Mouse (Mus musculus) embryo, embryonic 10.5 days (tissue): ENCODE measurements around the gene Mrpl55.

Experiments used
- DNase-seq: peaks from one replicate; pipeline ENCODE4 v3.0.0-alpha.2; 2015; ENCODE audit warnings: low spot score

The Mrpl55 gene

GRCm38 (mm10) chr11:59227604-59228121 is 25.4 kb downstream of the Mrpl55 start:
- no peak for DNase-seq

GRCm38 (mm10) chr11:59228122-59228953 is 26.1 kb downstream of the Mrpl55 start, which contains the start of gene Arf1:
TSS of gene Arf1 (minus strand) at chr11:59228270.
- peak; percentile 97 for DNase-seq

GRCm38 (mm10) chr11:59230144-59230760 is 28.0 kb downstream of the Mrpl55 start:
- DNase-seq: peak; percentile 78

- peak; percentile 9 for DNase-seq
Measured at GRCm38 (mm10) chr11:59232797-59233196, 30.5 kb downstream of the Mrpl55 start.

DNA sequence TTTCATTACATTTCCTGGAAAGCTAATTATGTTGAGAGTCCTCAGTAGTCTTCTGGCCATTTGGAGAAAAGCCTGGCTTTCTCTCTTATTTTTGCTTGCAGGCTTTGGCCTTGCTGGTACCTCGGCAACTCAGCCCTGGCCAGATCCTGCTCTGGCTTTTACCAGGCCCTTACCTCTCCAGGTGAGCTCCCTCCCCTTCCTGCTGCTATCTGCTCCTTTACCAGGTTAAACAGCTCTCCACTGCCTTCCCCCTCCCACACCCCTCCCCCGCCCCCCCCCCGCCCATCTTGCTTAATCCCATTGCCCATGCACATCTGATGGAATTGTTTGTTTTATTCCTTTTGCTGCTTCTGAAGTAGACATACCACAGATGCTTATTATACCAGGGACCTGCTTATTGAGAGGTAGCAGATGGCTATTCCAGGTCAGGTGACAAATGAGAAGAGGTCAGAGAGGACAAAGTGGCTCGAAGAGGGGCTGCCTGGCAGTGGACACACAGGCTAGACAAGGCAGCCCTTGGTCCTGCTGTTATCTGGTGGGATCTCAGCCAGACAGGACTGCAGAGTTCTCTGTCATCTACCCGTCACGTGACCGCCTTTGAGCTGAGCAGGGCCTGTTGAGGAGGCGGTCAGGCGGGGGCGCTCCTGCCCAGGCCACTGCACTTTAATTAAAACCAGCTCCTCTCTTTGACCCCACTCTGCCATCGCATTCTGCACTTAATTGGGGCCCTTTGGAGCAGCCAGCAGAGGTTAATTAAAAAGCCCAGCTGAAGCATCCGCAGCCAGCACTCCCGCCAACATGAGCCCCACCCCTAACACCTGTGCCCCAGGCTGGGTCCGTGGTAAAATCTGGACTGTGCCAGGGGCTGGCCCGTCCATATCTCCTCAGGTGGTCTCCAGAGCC is 36.5 kb downstream of the Mrpl55 start:
- DNase-seq: peak; percentile 85

DNA sequence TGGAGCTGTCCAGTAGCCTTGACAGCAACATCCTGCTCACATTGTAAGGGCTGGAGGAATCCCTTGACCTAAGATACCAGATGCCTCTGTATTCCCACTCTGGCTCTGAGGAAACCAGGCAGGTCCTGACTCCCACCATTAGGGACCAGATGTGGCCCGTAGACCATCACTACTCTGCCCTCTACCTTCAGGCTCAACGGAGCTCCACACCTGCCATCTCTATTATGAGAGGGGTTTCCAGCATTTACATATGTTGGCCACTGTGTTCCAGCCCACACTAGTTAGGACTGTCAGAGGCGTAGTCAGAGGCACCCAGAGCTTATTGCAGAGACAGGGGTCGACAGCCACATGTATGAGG is 37.1 kb downstream of the Mrpl55 start:
- no peak for DNase-seq

DNA sequence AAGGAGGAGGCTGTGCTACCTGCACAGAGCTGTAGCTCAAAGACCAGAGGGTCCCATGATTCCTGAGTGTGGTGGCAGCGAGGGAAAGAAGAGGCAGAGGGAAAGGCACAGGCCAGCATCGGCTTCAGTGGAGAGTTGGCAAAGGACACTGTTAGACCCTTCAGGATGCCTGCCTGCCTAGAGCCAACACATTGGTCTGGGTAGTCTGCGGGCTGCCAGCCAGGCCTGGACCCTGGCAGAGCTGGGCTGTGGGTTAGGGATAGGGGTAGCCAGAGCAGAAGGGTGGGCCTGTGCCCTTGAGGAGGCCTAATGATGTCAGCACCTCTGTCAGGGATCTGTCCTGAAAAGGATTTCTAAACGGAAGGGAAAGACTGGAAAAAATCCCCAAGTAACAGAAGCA is 37.5 kb downstream of the Mrpl55 start:
- no peak for DNase-seq

DNA sequence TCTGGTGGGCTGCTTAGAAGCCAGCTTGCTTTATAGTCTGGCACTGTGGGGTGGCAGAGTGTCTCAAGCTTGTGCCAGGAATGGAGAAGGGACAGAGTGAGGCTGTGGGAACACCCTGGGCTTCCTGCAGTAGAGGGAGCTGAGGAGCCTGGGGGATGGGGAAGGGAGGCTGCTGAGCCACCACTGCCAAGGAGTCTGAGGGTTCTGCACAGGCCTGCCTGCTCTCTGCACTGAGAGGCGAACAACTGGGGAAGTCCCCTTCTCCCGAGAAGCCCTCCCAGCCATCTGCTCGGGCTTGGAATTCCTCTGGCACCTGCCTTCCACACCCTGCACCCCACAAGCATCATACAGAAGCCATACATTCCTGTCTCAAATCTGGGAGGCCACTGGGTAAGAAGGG is 39.6 kb downstream of the Mrpl55 start:
- no peak for DNase-seq

DNA sequence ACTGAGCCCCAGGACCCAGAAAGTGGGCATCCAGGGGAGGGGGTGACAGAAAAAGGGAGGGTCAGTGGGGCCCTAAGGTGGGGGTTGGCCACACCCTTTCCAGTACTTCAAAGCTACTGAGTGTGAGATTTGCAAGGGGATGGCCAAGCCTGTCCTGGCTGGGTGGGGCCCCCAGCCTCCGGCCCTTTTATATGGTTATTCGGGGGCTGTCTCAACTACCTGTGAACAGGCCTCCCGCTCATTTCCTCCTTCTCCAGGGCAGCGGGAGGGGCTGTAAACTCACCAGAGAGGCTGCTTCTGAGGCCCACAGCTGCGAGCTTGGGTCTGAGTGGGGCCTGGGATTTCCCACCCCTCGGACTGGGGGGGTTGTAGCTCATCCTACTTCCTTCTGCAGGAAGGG is 41.6 kb downstream of the Mrpl55 start:
- DNase-seq: no peak

DNA sequence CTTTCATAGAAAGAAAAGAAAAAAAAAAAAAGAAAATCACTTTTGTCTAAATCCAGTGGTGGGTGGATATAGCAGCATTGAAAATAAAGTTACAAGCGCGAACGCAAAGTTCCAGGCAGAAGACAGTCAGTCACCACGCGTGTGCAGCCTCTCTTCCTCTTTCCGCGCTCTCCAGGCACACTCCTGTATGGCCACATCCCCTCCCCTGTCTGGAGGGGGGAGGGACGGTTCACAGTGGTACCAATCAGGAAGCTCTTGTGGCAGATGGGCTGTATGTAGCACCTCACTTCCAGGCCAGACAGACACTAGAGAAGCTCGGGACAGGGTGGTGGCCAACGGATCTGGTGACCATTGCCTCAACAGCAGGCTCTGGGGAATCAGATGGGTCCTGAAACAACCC is 45.8 kb downstream of the Mrpl55 start:
- DNase-seq: no peak
